Mouse (Mus musculus) cortical plate, adult 2 months (tissue): ENCODE data around the gene Eif3l.

Experiments
- CTCF ChIP-seq: fragments of 200-500 bp; IDR thresholded peaks from 2 replicates; pipeline ENCODE4 v1.5.1; 2011; ENCODE audit warnings: mild to moderate bottlenecking, control low read depth, low read length; ENCODE audit not compliant: insufficient read depth; ENCODE audit errors: extremely low read depth
- POLR2A ChIP-seq: fragments of 200-500 bp; IDR thresholded peaks from 2 replicates; pipeline ENCODE4 v1.6.1; 2011; ENCODE audit warnings: mild to moderate bottlenecking, low read length, control low read depth; ENCODE audit not compliant: insufficient read depth; ENCODE audit errors: extremely low read depth

GRCm38 (mm10) chr15:79122546-79122945 is 47.6 kb downstream of the Eif3l start:
- TF ChIP-seq CTCF (no peak), POLR2A (no peak)
